Mouse (Mus musculus) cerebellum, adult 8-10 months (tissue): ENCODE results near the gene Olfr1138.

Experiments used
- DNase-seq: peaks from one replicate; pipeline ENCODE4 v3.0.0; 2022

Olfr1138 gene

DNA sequence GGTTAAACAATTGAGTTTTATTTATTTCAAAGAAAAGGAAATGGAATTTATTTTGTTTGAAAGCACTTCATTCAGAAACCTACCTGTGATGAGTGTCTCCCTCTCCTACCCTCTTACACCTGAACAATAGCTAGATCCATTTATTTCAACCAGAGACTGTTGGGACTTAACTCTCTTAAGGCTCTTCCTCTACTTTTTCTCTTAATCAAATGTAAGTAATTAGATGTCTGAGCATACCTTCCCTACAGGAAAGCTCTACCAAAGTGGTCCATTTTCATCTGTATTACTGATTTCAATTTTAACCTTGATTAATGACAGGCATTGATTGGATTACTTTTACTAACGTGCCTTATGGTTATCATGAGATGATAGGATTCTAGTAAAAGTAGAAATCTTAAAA, at the start of gene Olfr1138:
TSS of gene Olfr1138 (minus strand) at position 101 of the 400 bp plus-strand sequence.
- DNase-seq: no peak

- DNase-seq: no peak
Observed at GRCm38 (mm10) chr2:87779183-87779582, 39.4 kb upstream of the Olfr1138 start, which contains the start of gene Olfr152. TSS of gene Olfr152 (plus strand) at chr2:87779483.

DNA sequence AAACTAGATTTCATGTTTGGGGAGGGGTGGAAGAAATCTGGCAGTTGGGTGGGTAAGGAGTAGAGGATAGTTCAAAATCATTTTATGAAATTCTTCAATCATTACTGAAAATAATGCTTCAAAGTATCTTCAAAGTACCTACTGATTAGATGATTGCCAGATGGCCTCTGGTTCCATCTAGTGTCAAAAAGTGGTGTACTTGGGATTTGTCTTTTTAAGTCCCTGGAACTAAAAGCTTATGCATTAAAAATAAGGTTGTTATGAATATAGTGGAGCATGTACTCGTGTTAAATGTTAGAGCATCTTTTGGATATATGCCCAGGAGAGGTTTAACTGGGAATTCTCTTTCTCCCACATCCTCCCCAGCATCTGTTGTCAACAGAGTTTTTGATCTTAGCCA, 36.4 kb upstream of the Olfr1138 start:
- DNase-seq: no peak

DNA sequence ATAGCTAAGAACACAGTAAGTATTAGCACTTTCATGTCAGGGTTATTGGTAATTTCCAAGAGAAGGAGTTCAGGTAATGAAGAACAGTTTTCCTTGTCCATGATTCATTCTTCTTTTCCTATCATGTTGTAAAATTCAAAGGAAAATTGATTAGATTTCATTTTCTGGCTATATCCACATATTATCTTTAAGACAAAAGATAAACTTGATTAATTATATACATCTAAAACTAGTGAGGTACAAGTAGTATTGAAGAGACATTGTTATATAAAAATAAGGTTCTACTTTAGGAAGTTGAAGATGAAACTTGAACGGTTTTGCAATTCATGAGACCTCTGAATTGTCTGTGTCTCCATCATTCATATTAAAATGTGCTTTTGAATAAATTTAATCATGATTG, 14.1 kb upstream of the Olfr1138 start, which contains the start of gene Olfr1141:
TSS of gene Olfr1141 (minus strand) at position 101 of the 400 bp plus-strand sequence.
- DNase-seq: no peak

- DNase-seq: no peak
Observed at GRCm38 (mm10) chr2:87743452-87743851, 3.7 kb upstream of the Olfr1138 start, which contains the start of gene Olfr1140. TSS of gene Olfr1140 (plus strand) at chr2:87743752.

GRCm38 (mm10) chr2:87713079-87713478, 26.7 kb downstream of the Olfr1138 start, which contains the start of gene Olfr1137:
TSS of gene Olfr1137 (minus strand) at chr2:87713179.
- DNase-seq: no peak

DNA sequence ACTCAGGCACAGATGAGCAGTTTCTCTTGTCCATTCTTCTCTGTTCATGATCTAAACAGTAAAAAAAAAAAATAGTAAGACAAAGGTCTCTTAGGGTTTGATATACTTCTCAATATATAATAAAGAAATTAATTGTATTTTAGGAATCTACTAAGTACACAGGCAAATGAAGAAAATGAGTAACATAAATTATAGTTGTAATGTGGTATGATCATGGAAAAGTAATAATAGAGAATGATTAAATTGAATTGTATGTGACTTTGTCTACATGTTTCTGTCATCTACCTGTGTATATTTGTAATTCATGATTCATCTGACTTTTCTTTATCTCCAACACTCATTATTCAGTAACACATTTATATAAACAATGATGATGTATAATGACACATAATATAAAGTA, 45.9 kb downstream of the Olfr1138 start, which contains the start of gene Olfr1136:
TSS of gene Olfr1136 (minus strand) at position 101 of the 400 bp plus-strand sequence.
- DNase-seq: no peak
